In genomic region chr4:149188563-149188962, GRCm38 (mm10) we compare ENCODE assay signal across 32 mouse cellular contexts.
"Had no signal": no experiment of that assay in that cellular context is flagged by ENCODE, and none has a peak within 500 bp of the region (broad histone marks: within the 10 kb centered on the region; RNA-seq: fewer than 3 reads in every experiment).

No protein-coding gene starts in this region.

- DNase-seq: heart, adult 2 months; heart, postnatal 10 days; heart, postnatal 14 days; heart, postnatal 36 days; heart, postnatal 4 days; kidney, adult 11 months; kidney, adult 18-20 months; kidney, adult 2 months; kidney, adult 8-10 months; kidney, adult 9 months; kidney, postnatal 10 days; kidney, postnatal 14 days; kidney, postnatal 36 days; kidney, postnatal 4 days; layer of hippocampus, adult 9-11 months; layer of hippocampus, postnatal 36 days had no signal

- ATAC-seq: hindbrain, embryonic 16.5 days; hindbrain, postnatal 0 days; inflammation-experienced regulatory T-cells, adult 6 months had no signal

- H3K4me2 ChIP-seq: heart, embryonic 11.5 days; heart, embryonic 12.5 days; heart, embryonic 13.5 days; heart, embryonic 15.5 days; hindbrain, embryonic 12.5 days; hindbrain, embryonic 13.5 days; hindbrain, embryonic 14.5 days; hindbrain, embryonic 15.5 days; kidney, embryonic 15.5 days had no signal

- H3K27me3 ChIP-seq: heart, embryonic 12.5 days; heart, embryonic 13.5 days; heart, embryonic 15.5 days; hindbrain, embryonic 12.5 days; hindbrain, embryonic 13.5 days; hindbrain, embryonic 15.5 days; kidney, embryonic 15.5 days had no signal

- H3K9ac ChIP-seq: heart, embryonic 12.5 days; heart, embryonic 13.5 days; heart, embryonic 15.5 days; hindbrain, embryonic 12.5 days; hindbrain, embryonic 13.5 days; hindbrain, embryonic 14.5 days; hindbrain, embryonic 15.5 days; kidney, embryonic 15.5 days had no signal

- H3K4me1 ChIP-seq: heart, embryonic 10.5 days; heart, embryonic 12.5 days; heart, embryonic 13.5 days; heart, embryonic 15.5 days; hindbrain, embryonic 10.5 days; hindbrain, embryonic 12.5 days; hindbrain, embryonic 13.5 days; hindbrain, embryonic 15.5 days; kidney, embryonic 15.5 days had no signal

- H3K9me3 ChIP-seq: heart, embryonic 10.5 days; heart, embryonic 12.5 days; heart, embryonic 13.5 days; heart, embryonic 15.5 days; hindbrain, embryonic 10.5 days; hindbrain, embryonic 12.5 days; hindbrain, embryonic 13.5 days; hindbrain, embryonic 15.5 days; kidney, embryonic 15.5 days had no signal

- H3K4me3 ChIP-seq: heart, adult 2 months; heart, embryonic 10.5 days; heart, embryonic 12.5 days; heart, embryonic 13.5 days; heart, embryonic 15.5 days; hindbrain, embryonic 10.5 days; hindbrain, embryonic 12.5 days; hindbrain, embryonic 13.5 days; hindbrain, embryonic 15.5 days; kidney, embryonic 15.5 days; left cerebral cortex, adult 2 months had no signal

- H3K27ac ChIP-seq: heart, adult 2 months; heart, embryonic 10.5 days; heart, embryonic 13.5 days; heart, embryonic 15.5 days; hindbrain, embryonic 10.5 days; hindbrain, embryonic 12.5 days; hindbrain, embryonic 13.5 days; hindbrain, embryonic 14.5 days; hindbrain, embryonic 15.5 days; hindbrain, postnatal 0 days; kidney, embryonic 15.5 days; kidney, postnatal 0 days; left cerebral cortex, adult 2 months had no signal
